Mouse (Mus musculus) midbrain, embryonic 15.5 days (tissue): ENCODE data around the gene Slc17a5. TPM values are rescaled to one million over a fixed set of nuclear protein-coding genes. Genes with fewer than 3 reads are reported as not detected.
A peak's percentile ranks its signal among the peaks of the same experiment; 100 is the strongest.
"Not testable (repeated sequence)": the region's sequence is repeated elsewhere in the genome, so short reads cannot be mapped to it uniquely, and the experiment has no call there.

Source experiments
- ATAC-seq: fragments of 200-750 bp; cut with Nextera tagmentation; replicated peaks from 2 replicates; pipeline ENCODE4 v1.8.0; 2017; ENCODE audit warnings: moderate TSS enrichment
- H3K27ac ChIP-seq: fragments of 300-500 bp; sonication (generic); 2 replicates; pipeline ENCODE4 v1.5.1; 2015; ENCODE audit warnings: mild to moderate bottlenecking, inconsistent platforms
- H3K27me3 ChIP-seq: fragments of 300-500 bp; sonication (generic); replicated peaks from 2 replicates; pipeline ENCODE4 v1.6.1; 2015; ENCODE audit warnings: inconsistent platforms
- H3K36me3 ChIP-seq: fragments of 300-500 bp; sonication (generic); replicated peaks from 2 replicates; pipeline ENCODE4 v1.6.1; 2015; ENCODE audit warnings: inconsistent platforms
- H3K4me1 ChIP-seq: fragments of 300-500 bp; sonication (generic); 2 replicates; pipeline ENCODE4 v1.6.1; 2015; ENCODE audit warnings: inconsistent platforms
- H3K4me2 ChIP-seq: fragments of 300-500 bp; sonication (generic); 2 replicates; pipeline ENCODE4 v1.6.1; 2015; ENCODE audit warnings: inconsistent platforms, mild to moderate bottlenecking, moderate library complexity
- H3K4me3 ChIP-seq: fragments of 300-500 bp; sonication (generic); 2 replicates; pipeline ENCODE4 v1.5.1; 2015; ENCODE audit warnings: mild to moderate bottlenecking, inconsistent platforms
- H3K9ac ChIP-seq: fragments of 300-500 bp; sonication (generic); 2 replicates; pipeline ENCODE4 v1.6.1; 2015; ENCODE audit warnings: mild to moderate bottlenecking, inconsistent platforms
- H3K9me3 ChIP-seq: fragments of 300-500 bp; sonication (generic); 2 replicates; pipeline ENCODE4 v1.6.1; 2016; ENCODE audit warnings: inconsistent platforms
- WGBS: fragments of 180-500 bp; shearing (Covaris S2); methylation state at CpG from one replicate; pipeline ENCODE4 v1.1.7; 2015; ENCODE audit warnings: mixed read lengths; 5-methylcytosine and 5-hydroxymethylcytosine counted together
- polyA plus RNA-seq: library from polyadenylated mRNA; unstranded; fragments of >200 nt; fragmentation: Nextera tagmentation; extraction: Ambion mirVana; gene quantifications from 2 replicates; pipeline ENCODE4 v1.2.1, GENCODE M21; 2015

Slc17a5 gene
- polyA plus RNA-seq, 1 experiment from 2014 or later: 17.8 TPM

DNA sequence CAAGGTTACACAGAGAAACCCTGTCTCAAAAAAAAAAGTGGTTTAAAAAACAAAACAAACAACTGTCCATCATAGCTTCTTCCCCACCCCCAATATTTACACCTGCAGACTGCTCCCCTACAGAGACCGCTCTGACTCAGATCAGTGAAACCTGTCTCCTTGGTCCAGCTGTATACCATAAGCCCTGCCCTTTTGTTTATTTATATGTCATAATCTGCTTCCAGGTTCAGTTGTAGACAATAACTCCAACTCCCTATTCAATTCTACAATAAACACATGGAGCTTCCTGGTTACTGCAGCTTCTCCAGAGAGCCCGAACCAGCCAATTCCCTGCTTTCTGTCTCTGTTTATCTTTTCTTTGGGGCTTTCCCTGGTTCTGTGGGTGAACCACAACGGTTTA lies 96.7 kb downstream of the Slc17a5 start:
- ATAC-seq: no peak
- 82% methylated on average over 3 of the region's 3 CpGs for WGBS
- no peaks in the 10 kb centered on the region for H3K36me3 ChIP-seq

DNA sequence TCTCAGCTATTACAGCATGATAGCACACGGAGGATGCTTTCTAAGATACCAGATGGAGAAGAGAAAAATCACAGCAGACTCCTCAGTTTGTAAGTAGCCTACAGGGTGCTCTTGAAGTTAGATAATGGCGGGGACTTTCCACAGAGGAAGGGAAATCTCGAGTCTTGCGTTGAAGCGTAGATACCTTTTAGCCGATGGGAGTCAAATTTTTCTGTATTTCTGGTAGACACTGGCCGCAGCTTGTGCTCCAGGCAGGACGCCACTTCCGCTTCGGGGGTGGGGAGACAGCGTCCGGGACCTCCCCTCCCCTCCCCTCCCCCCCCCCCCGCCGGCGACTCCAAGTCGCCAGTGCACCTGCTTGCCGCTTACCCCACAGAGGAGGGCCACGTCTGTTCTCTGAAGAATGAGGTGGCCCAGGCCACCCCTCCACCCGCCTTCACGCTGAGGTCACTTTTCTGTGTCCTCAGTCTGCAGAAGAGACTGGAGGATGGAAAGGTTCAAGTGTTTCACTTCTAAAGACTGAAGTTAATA lies 98.9 kb downstream of the Slc17a5 start, which contains the start of gene Eef1a1:
Gene Eef1a1 (minus strand): TSS at position 262 of the 531 bp plus-strand sequence.
- H3K36me3 ChIP-seq: no peaks in the 10 kb centered on the region
- H3K9me3 ChIP-seq: no peaks in the 10 kb centered on the region
- peak; percentile 75 for ATAC-seq
- no peaks in the 10 kb centered on the region for H3K4me1 ChIP-seq
- no peaks in the 10 kb centered on the region for H3K27me3 ChIP-seq
- H3K27ac ChIP-seq: peak within 1 kb of the TSS; percentile 40; the same call in 1 of the 2 replicates
- H3K4me2 ChIP-seq: peak within 1 kb of the TSS; percentile 62
- peak within 1 kb of the TSS; percentile 38 for H3K4me3 ChIP-seq
- H3K9ac ChIP-seq: peak within 1 kb of the TSS; percentile 46
- WGBS: under 1% methylated on average over 14 of the region's 20 CpGs

More for the DNA sequence above, 96.7 kb downstream of the Slc17a5 start:
- Histone ChIP-seq H3K4me3 (no peak overlapping the region), H3K4me1 (no peaks in the 10 kb centered on the region), H3K4me2 (no peak overlapping the region), H3K9ac (no peak overlapping the region), H3K27me3 (no peaks in the 10 kb centered on the region), H3K27ac (no peak overlapping the region), H3K9me3 (no peaks in the 10 kb centered on the region)

DNA sequence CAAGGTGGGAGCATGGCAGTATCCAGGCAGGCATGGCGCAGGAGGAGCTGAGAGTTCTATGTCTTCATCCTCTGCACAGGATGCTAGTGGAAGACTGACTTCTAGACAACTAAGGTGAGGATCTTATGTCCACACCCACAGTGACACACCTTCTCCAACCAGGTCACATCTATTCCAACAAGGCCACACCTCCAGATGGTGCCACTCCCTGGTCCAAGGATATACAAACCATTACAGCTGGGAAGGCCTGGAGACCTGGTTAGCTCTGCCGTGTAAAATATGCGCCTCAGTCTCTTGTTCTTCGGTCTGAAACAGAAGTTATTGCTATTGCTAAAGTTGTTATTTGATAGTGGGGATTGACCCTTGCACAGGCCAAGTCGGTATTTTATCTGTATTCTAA lies 99.8 kb downstream of the Slc17a5 start:
- not testable (repeated sequence) for H3K4me3 ChIP-seq, H3K27ac ChIP-seq, H3K27me3 ChIP-seq, H3K4me2 ChIP-seq, H3K36me3 ChIP-seq, H3K4me1 ChIP-seq, H3K9me3 ChIP-seq, ATAC-seq, H3K9ac ChIP-seq
- WGBS: 94% methylated on average over 5 of the region's 5 CpGs

Other genes with a start within 250 kb of the Slc17a5 start
- gene Gsta2, start 232.3 kb downstream of the Slc17a5 start, polyA plus RNA-seq: not detected in 2 replicates
- gene Dppa5a, start 219.9 kb downstream of the Slc17a5 start, polyA plus RNA-seq: 5.6 and 6.3 TPM in 2 replicates
- 6.3 and 6.5 TPM in 2 replicates for gene Ooep, start 209.3 kb downstream of the Slc17a5 start, polyA plus RNA-seq
- 0.41 and 0.47 TPM in 2 replicates for gene Ddx43, start 192.3 kb downstream of the Slc17a5 start, polyA plus RNA-seq
- 0.68 and 0.80 TPM in 2 replicates for gene Cgas, start 144.8 kb downstream of the Slc17a5 start, polyA plus RNA-seq
- gene Mto1, start 139.8 kb downstream of the Slc17a5 start, polyA plus RNA-seq: 28.8 and 30.8 TPM in 2 replicates
- gene Gm17324, start 139.3 kb downstream of the Slc17a5 start, polyA plus RNA-seq: 2.2 and 2.4 TPM in 2 replicates
- gene Eef1a1, start 98.9 kb downstream of the Slc17a5 start, polyA plus RNA-seq: 3,193 and 3,214 TPM in 2 replicates
- gene Cd109, start 27.5 kb upstream of the Slc17a5 start, polyA plus RNA-seq: 0.92 and 1.1 TPM in 2 replicates